Comparison of ENCODE assay signal across 25 mouse cellular contexts in genomic region chr12:103036692-103037091, GRCm38 (mm10).
DNase-seq lines count a peak whose midpoint lies in the region; ATAC-seq lines count a peak whose summit lies in the region.
"Had no signal": no experiment of that assay in that cellular context is flagged by ENCODE, and none has a peak within 500 bp of the region (broad histone marks: within the 10 kb centered on the region; RNA-seq: fewer than 3 reads in every experiment).

No protein-coding gene starts in this region.

- no peak overlapping the region for H3K9ac ChIP-seq in forebrain, embryonic 12.5 days
- H3K9ac ChIP-seq: embryonic facial prominence, embryonic 12.5 days had no signal

- DNase-seq in heart, adult 11 months, result peak; percentile 74
- DNase-seq in heart, postnatal 25 days (ENCODE audit: low spot score), result no peak
- peak; percentile 33 for DNase-seq in 416B (ENCODE audit: low read depth)
- no peak for DNase-seq in spleen, postnatal 36 days (ENCODE audit: low spot score in 2 of 2)
- DNase-seq: adrenal gland, adult 8-10 months; adrenal gland, postnatal 14 days; adrenal gland, postnatal 36 days; B cell, adult 2 months; cerebellum, adult 11 months; cerebellum, adult 18-20 months; cerebellum, adult 8-10 months; cerebellum, adult 9-11 months; cerebellum, postnatal 14 days; cerebellum, postnatal 36 days had no signal

- ATAC-seq in common myeloid progenitor, adult 5-6 weeks (replicated peaks; ENCODE audit: low read depth, poor library complexity, severe bottlenecking), result peak; percentile 51
- peak; percentile 56 for ATAC-seq in megakaryocyte, adult 5-6 weeks (ENCODE audit: poor library complexity, severe bottlenecking)
- no peak for ATAC-seq in forebrain, embryonic 12.5 days (ENCODE audit: low FRiP score)
- no peak for ATAC-seq in cerebellum, adult (ENCODE audit: insufficient number of reproducible peaks, low FRiP score, low TSS enrichment)
- ATAC-seq: CD4-positive, CD25-positive, alpha-beta regulatory T cell, adult 4 months; forebrain, embryonic 14.5 days; forebrain, embryonic 16.5 days had no signal

- intact Hi-C loops in heart, postnatal 25 days (cut with DNase I), result no loop called here

- no peaks in the 10 kb centered on the region for H3K9me3 ChIP-seq in forebrain, embryonic 12.5 days
- H3K9me3 ChIP-seq: embryonic facial prominence, embryonic 10.5 days; embryonic facial prominence, embryonic 12.5 days had no signal

- no peaks in the 10 kb centered on the region for H3K27me3 ChIP-seq in forebrain, embryonic 12.5 days
- H3K27me3 ChIP-seq: CH12.LX; embryonic facial prominence, embryonic 12.5 days had no signal

- H3K4me3 ChIP-seq in forebrain, embryonic 12.5 days (replicated peaks), result no peak overlapping the region
- H3K4me3 ChIP-seq: embryonic facial prominence, embryonic 10.5 days; embryonic facial prominence, embryonic 12.5 days had no signal

- peaks cover 3% of the 10 kb centered on the region; the same call in 1 of the 2 replicates for H3K4me1 ChIP-seq in forebrain, embryonic 12.5 days
- H3K4me1 ChIP-seq: embryonic facial prominence, embryonic 12.5 days had no signal

- no peak overlapping the region for H3K4me2 ChIP-seq in forebrain, embryonic 12.5 days
- H3K4me2 ChIP-seq: embryonic facial prominence, embryonic 12.5 days had no signal

- 83% methylated on average over 5 of the region's 5 CpGs for WGBS in forebrain, embryonic 12.5 days

- no peaks in the 10 kb centered on the region for H3K36me3 ChIP-seq in forebrain, embryonic 12.5 days (replicated peaks)
- H3K36me3 ChIP-seq: embryonic facial prominence, embryonic 10.5 days; embryonic facial prominence, embryonic 12.5 days; G1E had no signal

- H3K27ac ChIP-seq in forebrain, embryonic 12.5 days, result no peak overlapping the region
- H3K27ac ChIP-seq: embryonic facial prominence, embryonic 10.5 days; embryonic facial prominence, embryonic 12.5 days had no signal

Comparison
In these comparisons a context has a peak if more than half of its experiments do, and no peak if none do; other contexts are left out.
1. DNase-seq: peak in heart, adult 11 months (single experiment) and 416B (single experiment); none in heart, postnatal 25 days (single experiment) and spleen, postnatal 36 days (0 of 2).
2. ATAC-seq: peak in common myeloid progenitor, adult 5-6 weeks (single experiment) and megakaryocyte, adult 5-6 weeks (single experiment); none in forebrain, embryonic 12.5 days (single experiment) and cerebellum, adult (single experiment).